Mouse (Mus musculus) liver, adult 2 months (tissue): ENCODE measurements around the gene Mcfd2. TPM values are rescaled to one million over a fixed set of nuclear protein-coding genes. Genes with fewer than 3 reads are reported as not detected.

Experiments
- DNase-seq: peaks from one replicate; pipeline ENCODE4 v3.0.0-alpha.2; 2011; ENCODE audit warnings: low read depth, low spot score; ENCODE audit errors: extremely low read depth
- H3K27ac ChIP-seq: fragments of 200-500 bp; replicated peaks from 2 replicates; pipeline ENCODE4 v1.5.1; 2012; ENCODE audit warnings: low read depth, mild to moderate bottlenecking, control low read depth, inconsistent platforms, low read length; ENCODE audit not compliant: insufficient read depth
- H3K27me3 ChIP-seq: fragments of 200-500 bp; 2 replicates; pipeline ENCODE4 v1.6.1; 2012; ENCODE audit warnings: mild to moderate bottlenecking, moderate library complexity, low read length, inconsistent platforms; ENCODE audit not compliant: control insufficient read depth, insufficient read depth
- H3K36me3 ChIP-seq: fragments of 200-500 bp; 2 replicates; pipeline ENCODE4 v1.6.1; 2012; ENCODE audit warnings: low read length, inconsistent platforms; ENCODE audit not compliant: control insufficient read depth, insufficient read depth
- H3K4me1 ChIP-seq: fragments of 200-500 bp; 2 replicates; pipeline ENCODE4 v1.6.1; 2011; ENCODE audit warnings: low read length; ENCODE audit not compliant: control insufficient read depth, insufficient read depth
- H3K4me3 ChIP-seq: fragments of 200-500 bp; 2 replicates; pipeline ENCODE4 v1.5.1; 2011; ENCODE audit warnings: low read depth, mild to moderate bottlenecking, control low read depth, low read length, moderate library complexity; ENCODE audit not compliant: insufficient read depth
- H3K79me2 ChIP-seq: fragments of 200-500 bp; 2 replicates; pipeline ENCODE4 v1.6.1; 2012; ENCODE audit warnings: inconsistent platforms, mild to moderate bottlenecking, low read length, moderate library complexity; ENCODE audit not compliant: control insufficient read depth, insufficient read depth
- H3K9ac ChIP-seq: fragments of 200-500 bp; 2 replicates; pipeline ENCODE4 v1.6.1; 2012; ENCODE audit warnings: low read depth, mild to moderate bottlenecking, control low read depth, inconsistent platforms, low read length
- CTCF ChIP-seq: fragments of 200-500 bp; IDR thresholded peaks from 2 replicates; pipeline ENCODE4 v1.5.1; 2011; ENCODE audit warnings: low read depth, low read length, control low read depth
- POLR2A ChIP-seq: fragments of 200-500 bp; IDR thresholded peaks from 2 replicates; pipeline ENCODE4 v1.6.1; 2011; ENCODE audit warnings: low read length, control low read depth; ENCODE audit not compliant: insufficient read depth; ENCODE audit errors: extremely low read depth
- WGBS: fragments of 180-500 bp; shearing (Covaris S2); methylation state at CpG from one replicate; pipeline ENCODE4 v1.1.7; 2018; 5-methylcytosine and 5-hydroxymethylcytosine counted together
- polyA plus RNA-seq: library from polyadenylated mRNA; depleted of rRNA; stranded (reverse); fragments of >200 nt; gene quantifications from 2 replicates; pipeline ENCODE4 v1.2.3, GENCODE M21; 2012
- total RNA-seq: library from RNA; depleted of rRNA; stranded (reverse); fragments of >200 nt; gene quantifications from 2 replicates; pipeline ENCODE4 v1.2.3, GENCODE M21; 2014

Mcfd2 gene
- total and polyA plus RNA-seq, 2 experiments = 231 to 263 TPM

DNA sequence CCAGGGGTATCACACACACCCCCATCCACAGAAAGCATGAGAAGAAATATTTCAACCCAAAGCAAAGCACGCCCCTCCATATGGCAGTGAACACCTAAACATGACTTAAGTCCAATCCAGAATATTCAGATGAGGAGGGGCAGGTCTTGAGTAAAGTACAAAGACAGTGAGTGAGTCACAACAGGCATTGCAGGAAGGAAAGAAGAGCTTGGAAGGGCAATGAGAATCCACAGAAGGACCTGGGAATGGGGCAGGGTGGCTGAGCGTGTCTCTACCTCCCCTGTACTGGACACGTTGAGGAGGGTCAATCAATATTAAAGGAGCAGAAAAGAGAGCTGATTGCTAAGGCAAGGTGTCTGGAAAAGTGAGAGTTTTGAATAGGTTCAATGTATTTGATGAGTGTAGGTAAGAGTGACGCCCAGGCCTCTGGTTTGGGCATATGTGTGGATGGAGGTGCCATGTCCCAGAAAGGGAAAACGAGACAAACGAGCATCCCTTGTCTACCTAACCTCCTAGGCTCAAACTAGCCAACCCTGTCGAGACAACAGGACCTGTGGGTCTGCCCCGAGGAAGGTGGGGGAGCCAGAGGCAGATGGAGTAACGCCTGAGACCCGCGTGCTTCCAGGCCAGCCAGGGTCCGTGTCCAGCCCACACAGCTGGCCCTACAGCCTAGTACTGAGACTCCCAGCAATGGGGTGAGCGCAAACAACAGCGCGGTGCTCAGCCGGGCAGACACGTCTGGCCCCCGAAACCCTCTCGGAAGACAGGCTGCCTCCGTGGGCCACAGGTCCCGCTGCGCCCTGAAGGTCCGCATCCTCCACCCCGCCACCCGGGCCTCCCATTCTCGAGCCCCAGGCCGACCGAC is 576 bp downstream of the Mcfd2 start:
- Histone ChIP-seq H3K27ac (peak overlapping the region; percentile 97), H3K27me3 (no peaks in the 10 kb centered on the region), H3K9ac (peak overlapping the region; percentile 97), H3K79me2 (peaks cover 18% of the 10 kb centered on the region; the same call in 1 of the 2 replicates), H3K36me3 (no peaks in the 10 kb centered on the region; the same call in none of the 2 replicates), H3K4me1 (peaks cover 8% of the 10 kb centered on the region), H3K4me3 (peak overlapping the region; percentile 92)
- DNase-seq = peak; percentile 53
- 2% methylated on average over 28 of the region's 28 CpGs for WGBS
- no peak for TF ChIP-seq POLR2A
- TF ChIP-seq CTCF = no peak

DNA sequence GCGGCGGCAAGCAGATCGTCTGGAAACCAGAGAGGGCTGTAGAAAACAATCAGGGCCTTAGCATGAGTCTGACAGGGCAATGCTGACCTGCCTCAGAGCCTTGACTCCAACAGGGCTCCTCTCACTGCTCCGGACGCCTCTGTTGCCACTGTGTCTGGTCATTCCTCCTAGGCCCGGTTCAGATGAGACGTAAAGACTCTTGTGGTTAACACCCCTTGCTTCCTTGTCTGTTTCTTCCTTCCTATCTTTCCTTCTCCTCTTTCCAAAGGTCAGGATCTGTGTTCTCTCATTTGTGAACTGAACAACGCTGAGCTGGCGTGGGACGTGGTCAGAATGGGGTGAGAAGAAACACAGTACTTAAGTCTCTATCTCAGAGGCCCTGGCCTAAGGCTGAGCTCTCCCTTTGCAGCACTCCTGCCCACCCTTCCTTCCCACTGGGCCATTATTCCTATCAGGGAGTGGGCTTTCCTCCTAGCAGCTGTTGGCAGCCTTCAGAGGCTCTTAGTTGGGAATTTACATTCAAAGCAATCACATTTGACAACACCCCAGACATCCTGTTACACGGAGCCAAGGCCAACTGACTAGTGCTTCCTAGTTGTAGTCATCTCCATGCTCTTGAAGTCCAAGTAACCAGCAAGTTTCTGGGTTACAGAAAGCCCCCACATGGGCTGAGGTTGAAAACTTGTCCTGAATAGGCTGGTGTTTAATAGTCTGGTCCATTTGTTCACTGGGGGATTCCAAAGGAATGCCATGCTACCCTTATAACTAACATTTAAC is 1.5 kb downstream of the Mcfd2 start:
- H3K79me2 ChIP-seq = peaks cover 18% of the 10 kb centered on the region; the same call in 1 of the 2 replicates
- peak overlapping the region; percentile 92 for H3K4me3 ChIP-seq
- peak; percentile 65 for DNase-seq
- peak overlapping the region; percentile 97 for H3K27ac ChIP-seq
- TF ChIP-seq CTCF (no peak), POLR2A (no peak)
- WGBS = 20% methylated on average over 11 of the region's 11 CpGs
- H3K4me1 ChIP-seq = peaks cover 8% of the 10 kb centered on the region
- peaks cover 2% of the 10 kb centered on the region for H3K36me3 ChIP-seq
- no peaks in the 10 kb centered on the region for H3K27me3 ChIP-seq
- peak overlapping the region; percentile 97 for H3K9ac ChIP-seq

DNA sequence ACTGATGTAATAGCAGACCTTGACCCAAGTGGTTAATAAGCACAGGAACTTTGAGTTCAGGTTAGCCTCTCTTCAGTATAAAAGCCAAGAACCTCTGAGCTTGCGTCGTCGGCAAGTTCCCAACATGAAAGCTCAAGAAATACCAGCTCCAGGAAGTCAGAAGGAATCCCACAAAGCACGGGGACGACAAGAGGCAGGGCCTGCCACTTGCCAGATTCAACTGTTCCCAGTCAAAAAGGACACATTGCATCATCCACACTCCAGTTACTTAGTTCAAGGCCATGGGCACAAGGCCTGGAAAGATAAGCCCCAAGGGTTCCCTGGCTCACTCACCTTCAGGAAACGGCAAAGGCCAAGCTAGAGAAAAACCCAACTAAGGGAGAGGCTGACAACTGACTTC is 2.3 kb downstream of the Mcfd2 start:
- H3K4me1 ChIP-seq = peaks cover 8% of the 10 kb centered on the region
- H3K9ac ChIP-seq = peak overlapping the region; percentile 2; the same call in 1 of the 2 replicates
- DNase-seq = peak; percentile 98
- peaks cover 18% of the 10 kb centered on the region; the same call in 1 of the 2 replicates for H3K79me2 ChIP-seq
- H3K27me3 ChIP-seq = no peaks in the 10 kb centered on the region
- peak overlapping the region; percentile 92; the same call in 1 of the 2 replicates for H3K4me3 ChIP-seq
- TF ChIP-seq POLR2A (no peak), CTCF (no peak)
- WGBS = 1% methylated on average over 6 of the region's 6 CpGs
- H3K36me3 ChIP-seq = peaks cover 2% of the 10 kb centered on the region
- peak overlapping the region; percentile 97 for H3K27ac ChIP-seq

DNA sequence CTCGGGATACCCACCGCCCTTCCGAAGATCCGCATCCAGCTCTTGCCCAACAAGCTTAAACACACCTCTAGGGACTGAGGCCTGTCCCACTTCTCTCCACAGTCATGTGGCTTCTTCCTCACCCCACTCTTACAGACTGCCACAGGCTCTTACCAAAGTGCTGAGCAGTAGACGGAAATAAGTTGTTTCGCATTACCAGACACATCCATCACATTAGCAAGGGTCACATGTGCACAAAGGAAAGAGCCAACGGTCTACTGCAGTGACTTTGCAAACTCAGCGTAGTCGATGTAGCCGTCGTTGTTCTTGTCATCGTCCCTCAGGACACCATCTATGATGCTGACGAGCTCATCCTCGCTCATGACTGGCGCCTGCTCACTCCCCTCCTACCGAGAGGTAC is 10.1 kb downstream of the Mcfd2 start:
- 85% methylated on average over 16 of the region's 16 CpGs for WGBS

DNA sequence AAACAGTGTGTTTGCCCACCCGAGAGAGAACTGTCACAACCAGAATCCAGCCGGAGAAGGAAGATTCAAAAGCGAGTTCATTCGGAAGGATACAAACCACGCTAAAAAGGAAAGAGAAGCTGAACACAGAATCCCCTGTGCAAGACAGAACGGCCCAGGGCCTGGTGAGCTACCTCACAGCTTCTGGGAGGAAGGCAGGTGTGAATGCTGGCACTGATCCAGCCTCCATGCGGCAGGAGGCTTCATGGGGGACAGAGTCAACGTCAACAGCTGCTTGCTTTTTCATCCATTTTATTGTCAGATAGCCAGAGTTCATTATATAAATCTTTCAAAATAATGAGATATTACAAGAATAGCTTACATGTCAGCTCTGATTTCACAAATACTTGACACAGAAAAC is 11.4 kb downstream of the Mcfd2 start:
- H3K9ac ChIP-seq = no peak overlapping the region
- peaks cover 32% of the 10 kb centered on the region for H3K36me3 ChIP-seq
- no peak overlapping the region for H3K27ac ChIP-seq
- H3K4me3 ChIP-seq = no peak overlapping the region
- WGBS = 80% methylated on average over 8 of the region's 8 CpGs
- no peak for DNase-seq
- H3K27me3 ChIP-seq = no peaks in the 10 kb centered on the region
- TF ChIP-seq POLR2A (no peak), CTCF (no peak)
- H3K4me1 ChIP-seq = no peaks in the 10 kb centered on the region
- H3K79me2 ChIP-seq = no peaks in the 10 kb centered on the region

More for the DNA sequence above, 10.1 kb downstream of the Mcfd2 start:
- TF ChIP-seq POLR2A = no peak
- TF ChIP-seq CTCF = no peak
- Histone ChIP-seq H3K4me3 (no peak overlapping the region), H3K27ac (no peak overlapping the region), H3K27me3 (no peaks in the 10 kb centered on the region), H3K9ac (no peak overlapping the region), H3K36me3 (peaks cover 33% of the 10 kb centered on the region), H3K4me1 (0 out of 2 replicates have a peak, but pooled peaks cover under 1% of the 10 kb centered on the region), H3K79me2 (peaks cover 4% of the 10 kb centered on the region; the same call in 1 of the 2 replicates)
- DNase-seq = peak; percentile 41
